Mouse (Mus musculus) liver, embryonic 16.5 days (tissue): Measurements from ENCODE around the gene Ube3b. TPM values are rescaled to one million over a fixed set of nuclear protein-coding genes. Genes with fewer than 3 reads are reported as not detected.

Experiments used
- ATAC-seq: fragments of 200-750 bp; cut with Nextera tagmentation; 2 replicates; pipeline ENCODE4 v1.8.0; 2017; ENCODE audit warnings: low read depth, mild to moderate bottlenecking, moderate number of reproducible peaks, moderate library complexity
- H3K27ac ChIP-seq: fragments of 300-500 bp; sonication (generic); 2 replicates; pipeline ENCODE4 v1.5.1; 2014; ENCODE audit warnings: mild to moderate bottlenecking, low read length
- H3K27me3 ChIP-seq: fragments of 300-500 bp; sonication (generic); 2 replicates; pipeline ENCODE4 v1.6.1; 2014; ENCODE audit warnings: low read depth, low read length, mixed read lengths; ENCODE audit not compliant: control insufficient read depth, insufficient read depth
- H3K36me3 ChIP-seq: fragments of 300-500 bp; sonication (generic); 2 replicates; pipeline ENCODE4 v1.6.1; 2014; ENCODE audit warnings: mild to moderate bottlenecking; ENCODE audit not compliant: control insufficient read depth, insufficient read depth
- H3K4me1 ChIP-seq: fragments of 300-500 bp; sonication (generic); 2 replicates; pipeline ENCODE4 v1.6.1; 2014; ENCODE audit warnings: low read depth, low read length, mixed read lengths; ENCODE audit not compliant: control insufficient read depth
- H3K4me2 ChIP-seq: fragments of 300-500 bp; sonication (generic); 2 replicates; pipeline ENCODE4 v1.6.1; 2014; ENCODE audit warnings: low read depth, low read length, mixed read lengths
- H3K4me3 ChIP-seq: fragments of 300-500 bp; sonication (generic); 2 replicates; pipeline ENCODE4 v1.5.1; 2014; ENCODE audit warnings: low read depth, mild to moderate bottlenecking, low read length
- H3K9ac ChIP-seq: fragments of 300-500 bp; sonication (generic); 2 replicates; pipeline ENCODE4 v1.6.1; 2014; ENCODE audit warnings: low read depth, low read length
- H3K9me3 ChIP-seq: fragments of 300-500 bp; sonication (generic); replicated peaks from 2 replicates; pipeline ENCODE4 v1.6.1; 2016; ENCODE audit warnings: low read length; ENCODE audit not compliant: control insufficient read depth
- WGBS: fragments of 180-500 bp; shearing (Covaris S2); extraction: QIAGEN DNeasy Blood & Tissue Kit; methylation state at CpG from one replicate; pipeline ENCODE4 v1.1.7; 2014; ENCODE audit not compliant: insufficient replicate concordance; 5-methylcytosine and 5-hydroxymethylcytosine counted together
- polyA plus RNA-seq: library from polyadenylated mRNA; unstranded; fragments of >200 nt; fragmentation: Nextera tagmentation; extraction: Ambion mirVana; gene quantifications from 2 replicates; pipeline ENCODE4 v1.2.1, GENCODE M21; 2015

The Ube3b gene
- polyA plus RNA-seq, 1 experiment from 2014 or later = 21.2 TPM

DNA sequence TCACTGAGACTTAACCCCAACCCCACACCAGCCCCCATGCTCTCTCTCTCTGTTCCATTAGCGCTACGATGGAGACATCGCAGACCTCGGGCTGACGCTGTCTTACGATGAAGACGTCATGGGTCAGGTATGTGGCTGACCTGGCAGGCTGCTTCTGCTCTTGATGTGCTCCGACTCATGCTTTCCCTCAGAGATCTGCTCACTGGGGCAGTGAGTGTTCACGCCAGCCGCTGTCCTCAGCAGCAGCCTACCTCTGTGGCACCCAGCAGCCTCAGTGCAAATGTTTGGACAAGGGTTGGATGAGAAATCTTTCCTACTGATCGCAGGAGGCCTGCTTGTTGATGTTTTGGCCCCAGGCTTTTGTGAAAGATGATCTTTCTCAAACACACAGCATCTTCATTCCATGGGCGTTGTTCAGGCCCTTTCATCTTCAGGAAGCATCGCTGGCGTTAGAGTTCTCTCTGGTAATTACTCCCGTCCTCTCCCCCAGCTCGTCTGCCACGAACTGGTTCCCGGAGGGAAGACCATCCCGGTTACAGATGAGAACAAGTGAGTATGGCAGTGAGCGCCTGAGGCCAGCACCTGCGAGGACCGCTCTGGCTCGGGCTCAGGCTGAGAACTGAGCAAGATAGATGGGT is 32.1 kb downstream of the Ube3b start:
- Histone ChIP-seq H3K9ac (no peak overlapping the region), H3K4me2 (no peak overlapping the region), H3K36me3 (peaks cover 64% of the 10 kb centered on the region), H3K27ac (no peak overlapping the region), H3K27me3 (no peaks in the 10 kb centered on the region), H3K9me3 (no peaks in the 10 kb centered on the region), H3K4me1 (no peaks in the 10 kb centered on the region), H3K4me3 (no peak overlapping the region)
- no peak for ATAC-seq
- WGBS = 81% methylated on average over 23 of the region's 23 CpGs

DNA sequence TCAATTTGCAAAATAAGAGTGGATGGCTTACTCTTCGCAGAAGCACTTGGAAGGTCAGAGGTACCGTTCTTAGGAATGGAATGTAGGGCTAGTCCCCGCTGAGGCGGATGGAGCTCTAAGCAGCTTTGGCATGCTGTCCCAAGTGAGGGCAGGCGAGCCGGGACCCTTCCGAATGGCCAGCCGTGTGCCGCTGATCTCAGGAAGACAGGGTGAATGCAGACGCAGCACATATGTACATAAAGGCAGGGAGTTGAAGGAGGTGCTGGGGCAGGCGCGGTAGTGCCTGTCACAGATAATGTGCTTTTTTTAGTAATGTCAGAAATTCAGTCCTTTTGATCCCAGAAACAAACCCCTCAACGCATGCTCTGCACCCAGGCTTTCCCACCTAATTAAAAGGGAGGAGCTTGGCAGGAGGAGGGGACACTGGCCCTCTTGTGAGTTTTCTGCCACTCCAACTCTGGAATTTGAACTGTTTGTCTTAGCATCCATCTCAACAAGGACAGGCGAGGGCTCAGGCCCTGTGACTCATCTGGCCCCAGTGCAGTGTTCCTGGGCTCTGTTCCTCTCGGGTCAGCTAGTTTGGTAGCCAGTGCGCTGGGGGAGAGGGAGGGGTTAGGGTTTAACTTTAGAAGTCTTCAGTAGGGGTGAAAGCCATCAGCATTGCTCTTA is 32.8 kb downstream of the Ube3b start:
- H3K36me3 ChIP-seq = peaks cover 57% of the 10 kb centered on the region
- ATAC-seq = peak; percentile 40; the same call in 1 of the 2 replicates
- H3K27ac ChIP-seq = no peak overlapping the region
- no peak overlapping the region for H3K4me3 ChIP-seq
- H3K9me3 ChIP-seq = no peaks in the 10 kb centered on the region
- H3K4me2 ChIP-seq = no peak overlapping the region
- 72% methylated on average over 16 of the region's 16 CpGs for WGBS
- H3K9ac ChIP-seq = no peak overlapping the region
- H3K4me1 ChIP-seq = no peaks in the 10 kb centered on the region
- no peaks in the 10 kb centered on the region for H3K27me3 ChIP-seq

DNA sequence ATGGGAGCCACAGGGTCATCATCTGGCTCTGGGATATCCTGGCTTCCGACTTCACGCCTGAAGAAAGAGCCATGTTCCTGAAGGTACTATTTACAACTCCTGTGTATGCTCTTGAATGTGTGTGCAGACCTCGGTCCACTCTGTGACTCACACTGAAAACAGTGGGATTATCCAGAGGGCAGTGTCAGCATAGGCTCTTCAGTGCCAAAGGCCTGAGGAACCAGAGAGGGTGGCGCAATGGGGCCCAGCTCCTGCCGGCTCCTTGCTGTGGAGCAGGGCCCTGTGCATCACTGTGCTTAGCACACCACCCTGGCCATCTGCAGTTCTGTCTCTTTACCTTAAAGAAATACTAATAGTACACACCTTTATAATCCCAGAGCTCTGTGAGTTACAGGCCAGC is 35.2 kb downstream of the Ube3b start:
- no peaks in the 10 kb centered on the region for H3K4me1 ChIP-seq
- WGBS = 86% methylated on average over 5 of the region's 5 CpGs
- H3K9ac ChIP-seq = no peak overlapping the region
- H3K36me3 ChIP-seq = peaks cover 51% of the 10 kb centered on the region
- no peaks in the 10 kb centered on the region for H3K9me3 ChIP-seq
- H3K27ac ChIP-seq = no peak overlapping the region
- H3K4me2 ChIP-seq = no peak overlapping the region
- no peak for ATAC-seq
- H3K4me3 ChIP-seq = no peak overlapping the region
- no peaks in the 10 kb centered on the region for H3K27me3 ChIP-seq

DNA sequence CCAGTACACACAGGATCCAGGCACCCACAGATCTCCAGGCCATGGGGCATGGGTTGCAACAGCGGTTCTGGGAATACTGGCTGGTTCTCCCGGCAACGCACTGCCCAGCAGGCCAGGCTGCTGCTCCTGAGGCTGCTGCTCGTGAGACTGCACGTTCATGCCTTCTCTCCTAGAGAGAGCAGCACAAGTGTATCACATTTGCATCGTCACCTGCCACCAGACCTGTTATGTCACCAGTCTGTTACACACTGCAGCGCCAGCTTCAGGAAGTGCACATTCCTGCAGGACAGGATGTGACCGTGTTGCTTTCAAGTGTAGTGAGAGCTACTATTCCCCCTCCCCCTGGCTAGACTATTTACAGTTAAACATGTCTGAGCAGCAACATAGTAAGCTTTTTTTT is 36.4 kb downstream of the Ube3b start:
- Histone ChIP-seq H3K4me3 (no peak overlapping the region), H3K36me3 (peaks cover 39% of the 10 kb centered on the region), H3K9me3 (no peaks in the 10 kb centered on the region), H3K27me3 (no peaks in the 10 kb centered on the region), H3K9ac (no peak overlapping the region), H3K4me1 (peaks cover 2% of the 10 kb centered on the region; the same call in 1 of the 2 replicates), H3K27ac (no peak overlapping the region), H3K4me2 (no peak overlapping the region)
- no peak for ATAC-seq
- 63% methylated on average over 8 of the region's 8 CpGs for WGBS

DNA sequence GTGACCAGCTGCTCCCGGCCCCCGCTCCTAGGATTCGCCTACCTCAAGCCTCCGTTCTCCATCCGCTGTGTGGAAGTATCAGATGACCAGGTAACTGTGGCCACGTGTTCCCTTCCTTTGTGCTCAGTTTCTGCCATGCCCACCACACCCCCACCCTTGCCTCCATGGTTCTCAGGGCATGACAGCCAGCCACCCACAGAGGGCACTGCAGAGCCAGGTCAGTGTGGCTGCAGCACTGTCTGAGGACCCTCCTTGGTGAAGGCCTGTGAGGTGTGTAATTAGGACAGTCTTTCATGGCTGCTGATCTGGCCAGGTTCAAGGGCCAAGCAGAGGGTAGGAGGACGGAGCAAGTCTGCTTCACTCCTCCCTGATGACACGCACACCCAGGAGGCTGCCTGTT is 38.1 kb downstream of the Ube3b start:
- ATAC-seq = no peak
- WGBS = 74% methylated on average over 8 of the region's 8 CpGs
- no peaks in the 10 kb centered on the region for H3K27me3 ChIP-seq
- no peak overlapping the region for H3K4me3 ChIP-seq
- H3K9me3 ChIP-seq = no peaks in the 10 kb centered on the region
- H3K9ac ChIP-seq = no peak overlapping the region
- peaks cover 30% of the 10 kb centered on the region for H3K36me3 ChIP-seq
- H3K4me2 ChIP-seq = no peak overlapping the region
- H3K27ac ChIP-seq = no peak overlapping the region
- H3K4me1 ChIP-seq = peaks cover 5% of the 10 kb centered on the region; the same call in 1 of the 2 replicates

DNA sequence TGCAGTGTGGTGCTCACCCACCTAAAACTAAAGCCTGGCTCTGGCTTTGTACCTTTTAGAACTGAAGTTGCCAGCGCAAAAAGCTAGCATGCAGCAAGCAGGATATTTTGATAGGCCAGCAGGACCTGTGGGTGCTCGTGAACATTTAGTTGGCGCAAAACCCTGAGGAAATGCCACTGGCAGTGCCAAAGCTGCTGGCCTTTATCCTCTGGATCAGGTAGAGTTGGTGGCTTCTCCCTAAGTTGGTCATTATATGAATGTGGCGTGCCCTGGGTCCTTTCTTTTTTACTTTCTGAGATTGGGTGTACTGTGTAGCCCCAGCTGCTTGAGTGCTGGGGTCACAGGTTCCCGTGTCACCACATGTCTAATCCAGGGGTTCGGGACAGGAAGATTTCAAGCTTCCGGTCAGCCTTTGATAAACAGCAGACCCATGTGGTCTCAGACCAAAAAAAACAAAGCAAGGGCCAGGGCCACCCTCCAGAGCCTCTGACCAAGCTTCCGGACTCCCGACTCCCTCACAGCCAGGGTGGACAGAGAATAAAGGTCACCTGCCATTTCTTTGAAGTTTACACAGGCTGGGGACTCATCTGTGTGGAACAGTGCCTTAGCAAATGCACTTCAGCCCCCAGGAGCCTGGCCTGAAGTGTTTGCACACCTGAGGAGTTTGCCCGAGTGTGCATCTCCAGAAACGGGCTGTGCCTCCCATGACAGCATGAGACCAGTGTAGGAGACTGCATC is 41.3 kb downstream of the Ube3b start:
- Histone ChIP-seq H3K36me3 (peaks cover 11% of the 10 kb centered on the region), H3K9ac (no peak overlapping the region), H3K27me3 (no peaks in the 10 kb centered on the region), H3K4me1 (peaks cover 5% of the 10 kb centered on the region; the same call in 1 of the 2 replicates), H3K27ac (peak overlapping the region; percentile 29; the same call in 1 of the 2 replicates), H3K4me3 (no peak overlapping the region), H3K4me2 (0 out of 2 replicates have a peak overlapping the region, but pooled peaks have one; percentile 1), H3K9me3 (no peaks in the 10 kb centered on the region)
- 58% methylated on average over 11 of the region's 11 CpGs for WGBS
- peak; percentile 78 for ATAC-seq

DNA sequence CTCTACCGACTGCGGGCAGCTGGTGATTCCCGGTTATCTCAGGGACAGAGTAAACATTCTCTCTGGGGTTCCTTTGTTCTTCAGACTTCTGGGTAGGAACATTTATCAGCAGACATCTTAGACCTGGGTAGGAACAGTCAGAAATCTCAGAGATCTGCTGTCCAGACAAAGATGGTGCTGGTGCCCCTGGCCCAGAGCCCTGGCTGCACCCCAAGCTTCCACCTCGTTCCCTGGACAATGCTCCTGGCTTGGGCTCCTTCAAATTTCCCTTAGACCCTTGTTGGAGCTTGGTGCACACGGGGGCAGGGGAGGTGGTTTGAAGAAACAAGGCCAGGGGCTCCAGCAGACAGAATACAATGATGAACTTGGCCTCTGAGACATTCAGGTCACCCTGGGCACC is 42.2 kb downstream of the Ube3b start:
- ATAC-seq = no peak
- H3K4me2 ChIP-seq = 0 out of 2 replicates have a peak overlapping the region, but pooled peaks have one; percentile 1
- no peak overlapping the region for H3K4me3 ChIP-seq
- peaks cover 9% of the 10 kb centered on the region for H3K36me3 ChIP-seq
- H3K9me3 ChIP-seq = no peaks in the 10 kb centered on the region
- H3K27ac ChIP-seq = no peak overlapping the region
- H3K4me1 ChIP-seq = peaks cover 5% of the 10 kb centered on the region; the same call in 1 of the 2 replicates
- H3K27me3 ChIP-seq = no peaks in the 10 kb centered on the region
- 31% methylated on average over 5 of the region's 5 CpGs for WGBS
- H3K9ac ChIP-seq = no peak overlapping the region

DNA sequence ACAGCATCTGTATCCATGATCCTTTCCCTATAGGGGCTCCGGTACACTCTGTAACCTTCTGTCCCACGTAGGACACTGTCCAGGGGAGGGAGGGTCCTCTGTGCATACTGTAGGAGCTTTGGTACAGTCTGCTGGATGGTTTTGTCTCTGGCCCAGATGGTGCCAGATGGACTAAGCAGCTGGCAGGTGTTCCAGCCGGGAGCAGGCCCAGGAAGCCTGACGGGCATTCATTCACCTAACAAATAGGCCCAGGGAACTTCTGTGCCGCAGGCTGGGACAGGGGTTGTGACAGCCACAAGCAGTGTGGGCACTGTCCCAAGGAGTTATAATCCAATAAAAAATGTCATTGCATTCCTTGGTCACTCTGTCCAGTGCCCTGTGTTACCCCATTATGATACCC is 43.6 kb downstream of the Ube3b start:
- Histone ChIP-seq H3K36me3 (peaks cover 7% of the 10 kb centered on the region), H3K27me3 (no peaks in the 10 kb centered on the region), H3K27ac (no peak overlapping the region), H3K9ac (no peak overlapping the region), H3K4me3 (no peak overlapping the region), H3K4me2 (no peak overlapping the region), H3K4me1 (peaks cover 5% of the 10 kb centered on the region; the same call in 1 of the 2 replicates), H3K9me3 (no peaks in the 10 kb centered on the region)
- no peak for ATAC-seq
- WGBS = 72% methylated on average over 5 of the region's 5 CpGs

DNA sequence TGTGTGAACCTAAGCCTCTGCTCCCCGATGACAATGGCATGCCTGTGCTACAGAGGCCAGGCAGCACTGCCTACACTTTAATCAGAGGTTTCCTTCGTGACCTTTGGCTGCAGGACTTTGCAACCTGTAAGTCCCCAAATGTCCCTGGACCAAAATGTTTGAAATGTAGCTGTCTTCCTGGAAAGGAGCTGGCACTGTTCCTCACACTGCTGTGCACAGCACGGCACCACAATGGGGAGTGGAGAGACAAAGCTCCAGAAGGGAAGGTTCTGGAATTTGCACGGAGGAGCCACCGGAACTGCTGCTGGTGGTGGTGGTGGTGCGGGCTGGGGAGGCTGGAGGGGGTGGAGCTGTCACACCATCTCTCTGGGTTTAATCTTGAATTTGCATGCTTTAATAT is 46.3 kb downstream of the Ube3b start:
- Histone ChIP-seq H3K4me2 (no peak overlapping the region), H3K9me3 (no peaks in the 10 kb centered on the region), H3K27me3 (no peaks in the 10 kb centered on the region), H3K4me1 (peaks cover 3% of the 10 kb centered on the region; the same call in 1 of the 2 replicates), H3K27ac (no peak overlapping the region), H3K4me3 (no peak overlapping the region), H3K9ac (no peak overlapping the region), H3K36me3 (no peaks in the 10 kb centered on the region)
- WGBS = 64% methylated on average over 6 of the region's 6 CpGs
- no peak for ATAC-seq
